Mouse (Mus musculus): ENCODE data around the gene Zcchc4.

GRCm38 (mm10) chr5:52833761-52834274 lies 58.6 kb downstream of the Zcchc4 start, which contains the start of gene Anapc4:
- no peak for TF ChIP-seq CTCF (IDR thresholded peaks at IDR 0.05; ENCODE audit: low read depth, low read length)
- peak; percentile 72 for TF ChIP-seq POLR2A (IDR thresholded peaks at IDR 0.05; ENCODE audit: insufficient read depth, low read length)
- no peak for TF ChIP-seq EP300 (IDR thresholded peaks at IDR 0.05; ENCODE audit: insufficient read depth, low read depth, low read length)

Measured in ES-Bruce4 (cell line).